Mouse (Mus musculus) brain, embryonic 14.5 days (tissue): Measurements from ENCODE around the gene Tbcb.

Source experiments
- CTCF ChIP-seq: fragments of 200-500 bp; IDR thresholded peaks from 2 replicates; pipeline ENCODE4 v1.5.1; 2012; ENCODE audit warnings: inconsistent platforms, mild to moderate bottlenecking, moderate library complexity, borderline replicate concordance; ENCODE audit not compliant: insufficient read depth, insufficient read length; ENCODE audit errors: extremely low read depth
- POLR2A ChIP-seq: fragments of 200-500 bp; IDR thresholded peaks from 2 replicates; pipeline ENCODE4 v1.6.1; 2012; ENCODE audit warnings: mild to moderate bottlenecking, inconsistent platforms, borderline replicate concordance; ENCODE audit not compliant: poor library complexity, insufficient read depth, insufficient read length, severe bottlenecking; ENCODE audit errors: extremely low read depth

GRCm38 (mm10) chr7:30176474-30176873 is 55.6 kb downstream of the Tbcb start:
- TF ChIP-seq POLR2A (no peak), CTCF (no peak)
